Mouse (Mus musculus) gastrocnemius, adult 2 months (tissue): ENCODE results near the gene Zc3hc1. TPM values are rescaled to one million over a fixed set of nuclear protein-coding genes. Genes with fewer than 3 reads are reported as not detected.

Experiments
- DNase-seq: peaks from one replicate; pipeline ENCODE4 v3.0.0; 2022
- H3K27ac ChIP-seq: fragments of 200-600 bp; 2 replicates; pipeline ENCODE4 v1.8.1; 2022; ENCODE audit warnings: mild to moderate bottlenecking
- H3K4me3 ChIP-seq: fragments of 200-600 bp; 2 replicates; pipeline ENCODE4 v1.8.1; 2022; ENCODE audit warnings: mild to moderate bottlenecking, moderate library complexity
- CTCF ChIP-seq: fragments of 200-600 bp; IDR thresholded peaks from 2 replicates; pipeline ENCODE4 v1.8.1; 2022; ENCODE audit warnings: antibody characterized with exemption, mild to moderate bottlenecking, moderate library complexity
- intact Hi-C: fragments of 180-260 bp; cut with DNase I; formaldehyde crosslinking; loops from one replicate; pipeline ENCODE4 v1.15.1; 2025
- long read RNA-seq, 2 experiments: library from polyadenylated mRNA; stranded (forward); transcript quantifications; one replicate each; pipeline ENCODE4 v2.0.0; 2021
- total RNA-seq, 2 experiments: library from RNA; stranded (reverse); gene quantifications; 2 replicates each; pipeline ENCODE4 v1.2.3; 2021

The Zc3hc1 gene
- 10 to 100 TPM; 15.5 to 19.3 TPM for total RNA-seq
- long read RNA-seq, experiment 1, transcript Zc3hc1-201 (10 exons, 1,824 nt): major isoform, 88 of 97 reads
- long read RNA-seq, experiment 1, partial matches to known transcripts: 3 of 97 reads
- long read RNA-seq, experiment 1, other reads (novel, unspliced or antisense): 3 of 97 reads
- long read RNA-seq, experiment 2, transcript Zc3hc1-201 (10 exons, 1,824 nt): major isoform, 63 of 73 reads
- long read RNA-seq, experiment 2, partial matches to known transcripts: 2 of 73 reads
- long read RNA-seq, experiment 2, other reads (novel, unspliced or antisense): 7 of 73 reads

GRCm38 (mm10) chr6:30390714-30391697 is at the start of gene Zc3hc1:
Zc3hc1 (minus strand) TSS chr6:30391028.
- Histone ChIP-seq H3K4me3 (peak within 1 kb of the TSS; percentile 97), H3K27ac (peak within 1 kb of the TSS; percentile 86)
- TF ChIP-seq CTCF: no peak
- intact Hi-C loops: no loop called here
- DNase-seq: peak; percentile 79

- Histone ChIP-seq H3K27ac (no peak overlapping the region), H3K4me3 (no peak overlapping the region)
- intact Hi-C loops: no loop called here
- DNase-seq: no peak
- no peak for TF ChIP-seq CTCF
Measured at GRCm38 (mm10) chr6:30439576-30439975, 48.7 kb upstream of the Zc3hc1 start.

- intact Hi-C loops: no loop called here
- Histone ChIP-seq H3K4me3 (no peak overlapping the region), H3K27ac (no peak overlapping the region)
- no peak for DNase-seq
- TF ChIP-seq CTCF: no peak
Measured at GRCm38 (mm10) chr6:30437054-30437453, 46.2 kb upstream of the Zc3hc1 start.

- no peak for DNase-seq
- TF ChIP-seq CTCF: no peak
- Histone ChIP-seq H3K27ac (no peak overlapping the region), H3K4me3 (no peak overlapping the region)
- intact Hi-C loops: no loop called here
Measured at GRCm38 (mm10) chr6:30436476-30436875, 45.6 kb upstream of the Zc3hc1 start.

- TF ChIP-seq CTCF: no peak
- intact Hi-C loops: no loop called here
- Histone ChIP-seq H3K27ac (no peak overlapping the region), H3K4me3 (no peak overlapping the region)
- DNase-seq: no peak
Measured at GRCm38 (mm10) chr6:30432461-30433192, 41.8 kb upstream of the Zc3hc1 start.

- H3K27ac ChIP-seq: 0 out of 2 replicates have a peak overlapping the region, but pooled peaks have one; percentile 5
- TF ChIP-seq CTCF: no peak
- intact Hi-C loops: no loop called here
- peak; percentile 30 for DNase-seq
- H3K4me3 ChIP-seq: peak overlapping the region; percentile 11
Measured at GRCm38 (mm10) chr6:30416801-30417200, 26.0 kb upstream of the Zc3hc1 start.

GRCm38 (mm10) chr6:30416126-30416525 is 25.3 kb upstream of the Zc3hc1 start:
- H3K4me3 ChIP-seq: no peak overlapping the region
- intact Hi-C loops: no loop called here
- DNase-seq: no peak
- TF ChIP-seq CTCF: no peak
- H3K27ac ChIP-seq: no peak overlapping the region

GRCm38 (mm10) chr6:30411311-30411710 is 20.5 kb upstream of the Zc3hc1 start:
- H3K4me3 ChIP-seq: no peak overlapping the region
- H3K27ac ChIP-seq: no peak overlapping the region
- intact Hi-C loops: no loop called here
- no peak for DNase-seq
- no peak for TF ChIP-seq CTCF

GRCm38 (mm10) chr6:30409399-30410093 is 18.7 kb upstream of the Zc3hc1 start:
- no peak for DNase-seq

GRCm38 (mm10) chr6:30408276-30408675 is 17.4 kb upstream of the Zc3hc1 start:
- DNase-seq: no peak
- no peak overlapping the region for H3K4me3 ChIP-seq
- intact Hi-C loops: loop anchor here (10.0 kb wide), 1 partner anchor 627 kb away; no protein-coding TSS in a partner anchor
- TF ChIP-seq CTCF: no peak
- H3K27ac ChIP-seq: no peak overlapping the region

More at GRCm38 (mm10) chr6:30409399-30410093, 18.7 kb upstream of the Zc3hc1 start:
- intact Hi-C loops: loop anchor here (10.0 kb wide), 1 partner anchor 625 kb away; no protein-coding TSS in a partner anchor
- H3K4me3 ChIP-seq: no peak overlapping the region
- peak overlapping the region; percentile 53; the same call in 1 of the 2 replicates for H3K27ac ChIP-seq
- TF ChIP-seq CTCF: no peak

GRCm38 (mm10) chr6:30404671-30405070 is 13.8 kb upstream of the Zc3hc1 start:
- DNase-seq: no peak
- no peak overlapping the region for H3K27ac ChIP-seq
- H3K4me3 ChIP-seq: no peak overlapping the region
- no peak for TF ChIP-seq CTCF
- intact Hi-C loops: loop anchor here (2.0 to 10.0 kb wide), 3 partner anchors 64 to 630 kb away; no protein-coding TSS in a partner anchor
